Mouse (Mus musculus): ENCODE data around the gene Stx1b.

GRCm38 (mm10) chr7:127824176-127824871 lies at the start of gene Stx1b, which contains the start of gene Stx4a:
- TF ChIP-seq GATA1 (IDR thresholded peaks at IDR 0.05; ENCODE audit: low read length), result no peak
- TF ChIP-seq TAL1 (IDR thresholded peaks at IDR 0.05; ENCODE audit: low read length), result no peak
